Mouse (Mus musculus): ENCODE measurements around the gene Kif1c. TPM values are rescaled to one million over a fixed set of nuclear protein-coding genes. Genes with fewer than 3 reads are reported as not detected.
A peak's percentile ranks its signal among the peaks of the same experiment; 100 is the strongest.

The Kif1c gene
- polyA plus RNA-seq, 1 experiment from 2014 or later, result 4.4 TPM

DNA sequence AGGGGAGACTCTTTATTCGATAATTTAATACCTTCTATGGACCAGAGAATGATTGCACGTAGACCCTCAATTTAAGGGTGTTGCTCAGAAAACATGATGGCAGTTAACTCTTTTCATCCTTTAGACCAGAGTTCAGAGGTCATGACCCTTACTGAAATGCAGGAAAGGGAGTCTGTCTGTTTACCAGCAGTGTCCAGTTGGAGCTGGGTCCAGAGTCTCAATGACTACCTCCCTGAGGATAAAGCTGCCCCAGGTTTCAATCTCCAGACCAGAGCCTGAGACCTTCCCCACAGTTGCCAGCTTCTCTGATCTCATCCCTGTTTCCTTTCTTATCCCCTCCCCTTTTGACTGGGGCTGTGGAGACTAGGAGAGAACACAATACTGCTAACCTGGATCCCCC is 21.8 kb upstream of the Kif1c start:
- no peaks in the 10 kb centered on the region for H3K27me3 ChIP-seq (replicated peaks; ENCODE audit: control insufficient read depth, insufficient read depth, low read length)
- no peak overlapping the region for H3K9ac ChIP-seq (ENCODE audit: low read depth, low read length)
- 76% methylated on average over 2 of the region's 2 CpGs for whole genome bisulfite sequencing
- H3K4me2 ChIP-seq (replicated peaks; ENCODE audit: low read depth), result no peak overlapping the region
- H3K36me3 ChIP-seq (ENCODE audit: control insufficient read depth, insufficient read depth), result peaks cover 80% of the 10 kb centered on the region
- H3K4me1 ChIP-seq (replicated peaks; ENCODE audit: control insufficient read depth, insufficient read depth, low read length), result no peaks in the 10 kb centered on the region
- no peaks in the 10 kb centered on the region for H3K9me3 ChIP-seq (ENCODE audit: control insufficient read depth)
- no peak overlapping the region for H3K4me3 ChIP-seq (ENCODE audit: low read depth, low read length)
- H3K27ac ChIP-seq (ENCODE audit: low read depth, low read length), result no peak overlapping the region
- ATAC-seq, result no peak
- no peak for TF ChIP-seq CTCF (IDR thresholded peaks at IDR 0.05; ENCODE audit: low read depth)

DNA sequence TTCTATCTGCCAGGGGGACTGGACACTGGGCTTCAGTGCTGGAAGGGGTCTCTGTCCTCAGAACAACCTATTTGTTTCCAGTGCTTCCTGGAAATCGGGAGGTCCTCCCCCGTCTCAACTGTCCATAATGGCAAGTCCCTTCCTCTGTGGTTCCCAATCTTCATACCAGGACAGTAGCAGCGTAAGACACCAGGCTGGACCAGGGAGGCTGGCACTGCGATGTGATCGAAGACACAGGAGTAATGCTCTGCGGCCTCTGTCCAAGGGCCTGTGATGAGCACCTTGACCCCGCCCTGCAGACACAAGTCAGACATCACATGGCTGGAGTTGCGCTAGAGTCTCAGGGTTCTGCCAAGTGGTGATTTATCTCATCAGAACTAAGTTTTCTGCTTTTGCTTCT is 21.0 kb upstream of the Kif1c start:
- TF ChIP-seq CTCF (IDR thresholded peaks at IDR 0.05; ENCODE audit: low read depth), result no peak
- no peak for ATAC-seq
- Histone ChIP-seq H3K9ac (ENCODE audit: low read depth, low read length) (no peak overlapping the region), H3K4me1 (replicated peaks; ENCODE audit: control insufficient read depth, insufficient read depth, low read length) (no peaks in the 10 kb centered on the region; the same call in 1 of the 2 replicates), H3K27ac (ENCODE audit: low read depth, low read length) (no peak overlapping the region), H3K9me3 (ENCODE audit: control insufficient read depth) (no peaks in the 10 kb centered on the region), H3K36me3 (ENCODE audit: control insufficient read depth, insufficient read depth) (peaks cover 79% of the 10 kb centered on the region), H3K27me3 (replicated peaks; ENCODE audit: control insufficient read depth, insufficient read depth, low read length) (no peaks in the 10 kb centered on the region), H3K4me2 (replicated peaks; ENCODE audit: low read depth) (no peak overlapping the region), H3K4me3 (ENCODE audit: low read depth, low read length) (no peak overlapping the region)
- WGBS, result 92% methylated on average over 8 of the region's 8 CpGs

DNA sequence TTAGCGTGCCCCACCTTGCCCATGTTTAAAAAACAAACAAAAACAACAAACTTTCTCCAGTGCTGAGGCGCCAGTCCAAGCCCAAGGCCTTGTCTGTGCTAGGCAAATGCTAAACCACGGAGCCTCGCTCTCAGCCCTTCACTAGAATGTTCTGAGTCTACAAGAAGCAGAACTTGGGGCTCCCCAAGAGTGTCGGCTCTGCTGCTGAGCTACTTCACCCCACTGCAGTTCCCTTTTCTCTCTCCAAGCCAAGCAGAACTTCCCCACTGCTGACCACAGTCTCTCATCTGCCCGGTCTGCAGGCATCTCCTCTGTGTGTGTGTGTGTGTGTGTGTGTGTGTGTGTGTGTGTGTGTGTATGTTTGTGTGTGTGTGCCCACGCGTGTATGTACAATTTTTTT is 20.5 kb upstream of the Kif1c start:
- no peak overlapping the region for H3K27ac ChIP-seq (ENCODE audit: low read depth, low read length)
- peaks cover 77% of the 10 kb centered on the region for H3K36me3 ChIP-seq (ENCODE audit: control insufficient read depth, insufficient read depth)
- no peaks in the 10 kb centered on the region; the same call in 1 of the 2 replicates for H3K4me1 ChIP-seq (replicated peaks; ENCODE audit: control insufficient read depth, insufficient read depth, low read length)
- H3K9me3 ChIP-seq (ENCODE audit: control insufficient read depth), result no peaks in the 10 kb centered on the region
- 88% methylated on average over 8 of the region's 8 CpGs for WGBS
- no peak overlapping the region for H3K4me3 ChIP-seq (ENCODE audit: low read depth, low read length)
- H3K4me2 ChIP-seq (replicated peaks; ENCODE audit: low read depth), result no peak overlapping the region
- no peak for TF ChIP-seq CTCF (IDR thresholded peaks at IDR 0.05; ENCODE audit: low read depth)
- no peak for ATAC-seq
- no peaks in the 10 kb centered on the region for H3K27me3 ChIP-seq (replicated peaks; ENCODE audit: control insufficient read depth, insufficient read depth, low read length)
- H3K9ac ChIP-seq (ENCODE audit: low read depth, low read length), result no peak overlapping the region

DNA sequence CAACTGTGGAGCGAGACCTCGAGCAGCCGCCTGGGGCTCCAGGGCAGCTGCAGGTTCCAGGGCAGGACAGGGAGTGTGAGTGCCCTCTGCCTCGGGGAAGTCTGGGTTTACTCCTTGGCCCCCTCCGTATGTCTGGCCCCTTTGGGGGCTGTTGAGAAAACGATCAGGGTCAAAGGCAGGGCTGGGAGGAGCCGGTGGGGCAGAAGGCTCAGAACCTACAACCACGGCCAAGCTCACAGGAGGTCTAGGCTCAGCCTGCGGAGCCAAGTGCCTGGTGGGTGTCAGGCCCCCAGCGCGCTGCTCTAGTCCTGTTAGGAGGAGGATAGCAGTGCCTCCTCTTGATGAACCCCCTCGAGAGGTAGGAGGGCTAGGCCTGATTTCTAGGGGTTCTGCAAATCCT is 19.2 kb upstream of the Kif1c start:
- Histone ChIP-seq H3K4me2 (replicated peaks; ENCODE audit: low read depth) (no peak overlapping the region), H3K36me3 (ENCODE audit: control insufficient read depth, insufficient read depth) (peaks cover 72% of the 10 kb centered on the region), H3K27me3 (replicated peaks; ENCODE audit: control insufficient read depth, insufficient read depth, low read length) (no peaks in the 10 kb centered on the region), H3K9ac (ENCODE audit: low read depth, low read length) (no peak overlapping the region), H3K9me3 (ENCODE audit: control insufficient read depth) (no peaks in the 10 kb centered on the region), H3K4me3 (ENCODE audit: low read depth, low read length) (no peak overlapping the region), H3K27ac (ENCODE audit: low read depth, low read length) (no peak overlapping the region), H3K4me1 (replicated peaks; ENCODE audit: control insufficient read depth, insufficient read depth, low read length) (no peaks in the 10 kb centered on the region; the same call in 1 of the 2 replicates)
- ATAC-seq, result no peak
- TF ChIP-seq CTCF (IDR thresholded peaks at IDR 0.05; ENCODE audit: low read depth), result no peak
- WGBS, result 71% methylated on average over 12 of the region's 12 CpGs

DNA sequence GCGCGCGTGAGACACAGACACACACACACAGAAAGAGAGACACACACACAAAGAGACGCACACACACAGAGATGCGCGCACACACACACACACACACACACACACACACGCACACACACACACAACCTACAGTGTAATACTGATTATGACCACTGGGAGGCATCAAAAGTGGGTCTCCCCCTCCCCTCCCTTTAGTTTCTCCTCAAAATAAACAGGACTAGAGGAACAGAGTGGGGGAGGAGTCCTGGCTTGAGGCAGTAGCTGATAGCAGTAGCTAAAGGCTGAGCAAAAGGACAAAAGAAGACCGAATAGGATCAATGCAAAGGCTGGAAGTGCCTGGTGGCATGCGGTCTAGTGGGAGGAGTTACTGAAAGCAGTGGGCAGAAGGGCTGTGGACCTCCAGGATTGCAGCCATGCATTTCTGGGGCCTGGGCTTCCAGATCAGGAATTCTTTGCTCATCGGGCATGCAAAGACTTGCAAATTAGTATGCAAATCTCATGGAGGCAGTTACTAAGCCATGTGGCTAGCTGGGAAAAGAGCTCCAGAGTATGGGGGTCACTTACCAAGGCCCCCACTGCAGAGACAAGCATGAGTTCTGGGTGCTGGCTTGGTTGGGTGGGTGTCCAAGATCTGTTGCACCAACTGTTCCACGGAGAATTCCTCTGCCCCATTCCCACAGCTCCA is 18.3 kb upstream of the Kif1c start:
- H3K9ac ChIP-seq (ENCODE audit: low read depth, low read length), result no peak overlapping the region
- H3K9me3 ChIP-seq (ENCODE audit: control insufficient read depth), result no peaks in the 10 kb centered on the region
- WGBS, result 47% methylated on average over 11 of the region's 11 CpGs
- no peak overlapping the region for H3K4me2 ChIP-seq (replicated peaks; ENCODE audit: low read depth)
- no peaks in the 10 kb centered on the region for H3K27me3 ChIP-seq (replicated peaks; ENCODE audit: control insufficient read depth, insufficient read depth, low read length)
- ATAC-seq, result no peak; the same call in 1 of the 2 replicates
- peak overlapping the region; percentile 35; the same call in 1 of the 2 replicates for H3K27ac ChIP-seq (ENCODE audit: low read depth, low read length)
- H3K4me1 ChIP-seq (replicated peaks; ENCODE audit: control insufficient read depth, insufficient read depth, low read length), result peaks cover 6% of the 10 kb centered on the region
- no peak overlapping the region for H3K4me3 ChIP-seq (ENCODE audit: low read depth, low read length)
- peaks cover 64% of the 10 kb centered on the region for H3K36me3 ChIP-seq (ENCODE audit: control insufficient read depth, insufficient read depth)
- TF ChIP-seq CTCF (IDR thresholded peaks at IDR 0.05; ENCODE audit: low read depth), result peak; percentile 84

DNA sequence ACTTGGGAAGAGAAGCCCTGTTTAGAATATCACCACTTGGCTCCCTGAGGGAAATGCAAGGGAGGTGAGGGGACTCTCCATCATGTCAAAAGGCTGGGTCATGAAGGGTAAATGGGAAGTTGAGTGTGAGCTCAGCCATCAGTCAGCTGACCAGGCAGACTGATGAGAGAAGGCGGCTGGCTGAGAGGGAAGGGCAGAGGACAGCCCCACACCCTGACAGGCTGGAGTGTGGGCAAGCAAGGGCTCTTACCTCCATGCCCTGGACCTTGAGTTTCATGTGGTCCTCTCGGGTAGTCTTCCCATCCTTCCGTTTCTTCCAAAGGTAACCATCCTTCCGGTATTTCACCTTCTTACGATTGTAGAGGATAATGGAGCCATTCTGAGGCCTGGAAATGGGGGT is 16.7 kb upstream of the Kif1c start:
- Histone ChIP-seq H3K36me3 (ENCODE audit: control insufficient read depth, insufficient read depth) (peaks cover 54% of the 10 kb centered on the region), H3K27ac (ENCODE audit: low read depth, low read length) (no peak overlapping the region)

More for the DNA sequence above, 16.7 kb upstream of the Kif1c start:
- Histone ChIP-seq H3K9ac (ENCODE audit: low read depth, low read length) (no peak overlapping the region), H3K27me3 (replicated peaks; ENCODE audit: control insufficient read depth, insufficient read depth, low read length) (no peaks in the 10 kb centered on the region), H3K4me1 (replicated peaks; ENCODE audit: control insufficient read depth, insufficient read depth, low read length) (peaks cover 8% of the 10 kb centered on the region), H3K4me3 (ENCODE audit: low read depth, low read length) (no peak overlapping the region), H3K9me3 (ENCODE audit: control insufficient read depth) (no peaks in the 10 kb centered on the region), H3K4me2 (replicated peaks; ENCODE audit: low read depth) (no peak overlapping the region)
- TF ChIP-seq CTCF (IDR thresholded peaks at IDR 0.05; ENCODE audit: low read depth), result no peak
- ATAC-seq, result no peak
- 84% methylated on average over 5 of the region's 5 CpGs for WGBS

Measured in intestine, postnatal 0 days (tissue).